Mouse (Mus musculus) embryonic fibroblast, embryonic 13.5 days (primary cell): ENCODE measurements around the gene Rreb1.

Experiments
- CTCF ChIP-seq: IDR thresholded peaks from 2 replicates; pipeline ENCODE4 v1.5.1; 2011; ENCODE audit warnings: mild to moderate bottlenecking, control low read depth, low read length, moderate library complexity, borderline replicate concordance; ENCODE audit not compliant: insufficient read depth
- POLR2A ChIP-seq: IDR thresholded peaks from 2 replicates; pipeline ENCODE4 v1.6.1; 2011; ENCODE audit warnings: low read depth, mild to moderate bottlenecking, control low read depth, low read length, moderate library complexity

GRCm38 (mm10) chr13:37760373-37760772, 17.8 kb upstream of the Rreb1 start:
- TF ChIP-seq CTCF, result no peak
- TF ChIP-seq POLR2A, result no peak
